Mouse (Mus musculus): ENCODE measurements at regions not wholly inside any gene's neighbourhood (a gene's known extent, or its start where the extent isn't known, plus 50 kb on each side); places are given as distances from the start of the nearest gene placed in this dataset.
"Not testable (repeated sequence)": the region's sequence is repeated elsewhere in the genome, so short reads cannot be mapped to it uniquely, and the experiment has no call there.

GRCm38 (mm10) chr1:164517362-164517761 lies 59.2 kb upstream of the Atp1b1 start:
- not testable (repeated sequence) for TF ChIP-seq CTCF (IDR thresholded peaks at IDR 0.05; ENCODE audit: borderline replicate concordance, insufficient read depth, low read length); POLR2A (IDR thresholded peaks at IDR 0.05; ENCODE audit: low read depth, low read length)
